Mouse (Mus musculus): ENCODE data around the gene Mfap1b.

- TF ChIP-seq TCF12 (IDR thresholded peaks at IDR 0.05; ENCODE audit: low read depth, low read length) = no peak
- TF ChIP-seq CTCF (IDR thresholded peaks at IDR 0.05 in 2 of 3, conservative IDR thresholded peaks at IDR 0.05 in 1 of 3; ENCODE audit: control insufficient read depth in 1 of 3, insufficient read depth in 1 of 3, low read depth in 2 of 3, low read length in 3 of 3, poor library complexity in 1 of 3, severe bottlenecking in 1 of 3) = no peak
- no peak for TF ChIP-seq POLR2A (IDR thresholded peaks at IDR 0.05; ENCODE audit: control insufficient read depth in 1 of 2, insufficient read depth in 1 of 2, low read depth in 1 of 2, low read length in 2 of 2, poor library complexity in 1 of 2)
- no peak for TF ChIP-seq USF1 (IDR thresholded peaks at IDR 0.05; ENCODE audit: low read depth, low read length)
- TF ChIP-seq MAFK (IDR thresholded peaks at IDR 0.05; ENCODE audit: borderline replicate concordance, low read depth, low read length) = no peak
- TF ChIP-seq E2F4 (IDR thresholded peaks at IDR 0.05; ENCODE audit: borderline replicate concordance, low read depth, low read length) = no peak
- TF ChIP-seq KAT2A (conservative IDR thresholded peaks at IDR 0.05; ENCODE audit: low read depth, low read length) = no peak
- TF ChIP-seq HCFC1 (IDR thresholded peaks at IDR 0.05; ENCODE audit: low read depth, low read length) = no peak
These were observed 50.7 kb downstream of the Mfap1b start for GRCm38 (mm10) chr2:121423166-121423565.

Data from MEL (cell line).